Mouse (Mus musculus): ENCODE measurements at regions not wholly inside any gene's neighbourhood (a gene's known extent, or its start where the extent isn't known, plus 50 kb on each side); places are given as distances from the start of the nearest gene placed in this dataset.

DNA sequence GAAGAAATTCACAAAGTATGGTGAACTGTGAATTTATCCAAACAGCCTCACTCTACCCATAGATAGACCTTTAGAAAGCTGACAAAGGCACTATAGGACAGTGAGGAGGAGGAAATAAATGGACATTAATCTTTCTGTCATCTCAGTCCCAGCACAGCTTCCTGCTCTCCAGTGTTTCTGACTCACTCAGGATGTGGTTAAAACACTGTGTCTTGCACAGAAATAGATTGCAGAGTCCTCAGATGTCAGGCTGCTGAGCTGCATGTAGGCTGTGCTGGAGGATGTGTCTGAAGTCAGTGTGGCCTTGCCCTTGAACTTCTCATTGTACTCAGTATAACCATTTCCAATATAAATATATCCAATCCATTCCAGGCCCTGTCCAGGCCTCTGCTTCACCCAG, 735.6 kb upstream of the Zfp386 start:
- no peak for TF ChIP-seq NRF1 (IDR thresholded peaks at IDR 0.05; ENCODE audit: insufficient read depth, low read depth, low read length, poor library complexity, severe bottlenecking)
- TF ChIP-seq ZNF384 (IDR thresholded peaks at IDR 0.05; ENCODE audit: low read depth, low read length) = no peak
- TF ChIP-seq POLR2A (IDR thresholded peaks at IDR 0.05; ENCODE audit: control insufficient read depth in 1 of 2, insufficient read depth in 1 of 2, low read depth in 1 of 2, low read length in 2 of 2, poor library complexity in 1 of 2) = no peak
- TF ChIP-seq CTCF (IDR thresholded peaks at IDR 0.05 in 2 of 3, conservative IDR thresholded peaks at IDR 0.05 in 1 of 3; ENCODE audit: control insufficient read depth in 1 of 3, insufficient read depth in 1 of 3, low read depth in 2 of 3, low read length in 3 of 3, poor library complexity in 1 of 3, severe bottlenecking in 1 of 3) = no peak
- TF ChIP-seq RCOR1 (IDR thresholded peaks at IDR 0.05; ENCODE audit: low read depth, low read length) = no peak
- TF ChIP-seq TBP (IDR thresholded peaks at IDR 0.05; ENCODE audit: low read depth, low read length) = no peak
- no peak for TF ChIP-seq KAT2A (conservative IDR thresholded peaks at IDR 0.05; ENCODE audit: low read depth, low read length)
- TF ChIP-seq MYC (IDR thresholded peaks at IDR 0.05; ENCODE audit: low read depth, low read length) = no peak
- no peak for TF ChIP-seq MAX (IDR thresholded peaks at IDR 0.05; ENCODE audit: low read length)
- no peak for TF ChIP-seq USF1 (IDR thresholded peaks at IDR 0.05; ENCODE audit: low read depth, low read length)
- TF ChIP-seq TAL1 (IDR thresholded peaks at IDR 0.05; ENCODE audit: low read length) = no peak
- no peak for TF ChIP-seq ZC3H11A (IDR thresholded peaks at IDR 0.05; ENCODE audit: low read depth, low read length)
- TF ChIP-seq EP300 (IDR thresholded peaks at IDR 0.05; ENCODE audit: low read depth in 1 of 2, low read length in 2 of 2) = no peak

Data from MEL (cell line).